Mouse (Mus musculus) c-Kit-positive CD71-negative TER-119-negative erythroid progenitor cells, embryonic 14.5 days (primary cell): ENCODE measurements around the gene Ddah1.

Source experiments
- DNase-seq: peaks from one replicate; pipeline ENCODE4 v3.0.0-alpha.2; 2013; ENCODE audit warnings: low read depth

The Ddah1 gene

GRCm38 (mm10) chr3:145764416-145764815, 5.9 kb downstream of the Ddah1 start:
- DNase-seq: no peak

- no peak for DNase-seq
Observed at GRCm38 (mm10) chr3:145768439-145768838, 10.0 kb downstream of the Ddah1 start.

- DNase-seq: no peak
Observed at GRCm38 (mm10) chr3:145773384-145773783, 14.9 kb downstream of the Ddah1 start.

GRCm38 (mm10) chr3:145774336-145774735, 15.9 kb downstream of the Ddah1 start:
- no peak for DNase-seq

GRCm38 (mm10) chr3:145775236-145775635, 16.8 kb downstream of the Ddah1 start:
- DNase-seq: no peak

GRCm38 (mm10) chr3:145775862-145776261, 17.4 kb downstream of the Ddah1 start:
- no peak for DNase-seq

- DNase-seq: no peak
Observed at GRCm38 (mm10) chr3:145777006-145777405, 18.5 kb downstream of the Ddah1 start.

- DNase-seq: no peak
Observed at GRCm38 (mm10) chr3:145778406-145778922, 20.0 kb downstream of the Ddah1 start.

- DNase-seq: no peak
Observed at GRCm38 (mm10) chr3:145779279-145779973, 21.0 kb downstream of the Ddah1 start.

- DNase-seq: no peak
Observed at GRCm38 (mm10) chr3:145780784-145781442, 22.4 kb downstream of the Ddah1 start.

- DNase-seq: no peak
Observed at GRCm38 (mm10) chr3:145785244-145785643, 26.8 kb downstream of the Ddah1 start.

- DNase-seq: no peak
Observed at GRCm38 (mm10) chr3:145787303-145787702, 28.8 kb downstream of the Ddah1 start.

GRCm38 (mm10) chr3:145789114-145789513, 30.6 kb downstream of the Ddah1 start:
- no peak for DNase-seq

GRCm38 (mm10) chr3:145790233-145790632, 31.8 kb downstream of the Ddah1 start:
- DNase-seq: no peak

- DNase-seq: no peak
Observed at GRCm38 (mm10) chr3:145790709-145791108, 32.2 kb downstream of the Ddah1 start.

GRCm38 (mm10) chr3:145794355-145794754, 35.9 kb downstream of the Ddah1 start:
- no peak for DNase-seq

GRCm38 (mm10) chr3:145795896-145796295, 37.4 kb downstream of the Ddah1 start:
- DNase-seq: no peak

GRCm38 (mm10) chr3:145798042-145798441, 39.6 kb downstream of the Ddah1 start:
- DNase-seq: no peak

GRCm38 (mm10) chr3:145798751-145799188, 40.3 kb downstream of the Ddah1 start:
- no peak for DNase-seq

GRCm38 (mm10) chr3:145799365-145799764, 40.9 kb downstream of the Ddah1 start:
- no peak for DNase-seq

GRCm38 (mm10) chr3:145802106-145802505, 43.6 kb downstream of the Ddah1 start:
- DNase-seq: no peak

GRCm38 (mm10) chr3:145805848-145806247, 47.4 kb downstream of the Ddah1 start:
- DNase-seq: no peak

- no peak for DNase-seq
Observed at GRCm38 (mm10) chr3:145806502-145806901, 48.0 kb downstream of the Ddah1 start.
